Mouse (Mus musculus) gastrocnemius, postnatal 25 days (tissue): Measurements from ENCODE around the gene Gcm1. TPM values are rescaled to one million over a fixed set of nuclear protein-coding genes. Genes with fewer than 3 reads are reported as not detected.

Experiments
- DNase-seq: peaks from one replicate; pipeline ENCODE4 v3.0.0; 2022
- total RNA-seq, 2 experiments: library from RNA; stranded (reverse); gene quantifications; 1 replicate in 1 of 2; 2 replicates in 1 of 2; pipeline ENCODE4 v1.2.3; 2021

Gcm1 gene
- total RNA-seq, 2 experiments from 2014 or later, result not detected

DNA sequence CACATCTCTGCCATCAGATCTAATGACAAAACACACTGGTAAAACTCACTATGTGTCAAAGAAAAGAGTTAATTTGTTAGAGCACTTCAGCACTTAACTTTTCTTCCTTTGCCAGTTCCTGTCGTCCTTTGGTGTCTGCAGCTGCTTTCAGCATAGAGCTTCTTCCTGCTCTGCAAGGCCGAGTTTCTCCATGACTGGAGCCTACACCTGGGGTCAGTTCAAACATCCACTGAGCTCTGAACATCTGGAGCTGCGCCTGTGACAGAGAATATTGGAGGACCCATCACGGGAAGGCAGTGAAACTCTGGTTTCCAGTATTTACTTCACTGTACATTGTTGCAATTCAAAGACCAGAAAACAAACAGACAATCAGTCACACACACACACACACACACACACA lies 49.7 kb downstream of the Gcm1 start:
- no peak for DNase-seq

DNA sequence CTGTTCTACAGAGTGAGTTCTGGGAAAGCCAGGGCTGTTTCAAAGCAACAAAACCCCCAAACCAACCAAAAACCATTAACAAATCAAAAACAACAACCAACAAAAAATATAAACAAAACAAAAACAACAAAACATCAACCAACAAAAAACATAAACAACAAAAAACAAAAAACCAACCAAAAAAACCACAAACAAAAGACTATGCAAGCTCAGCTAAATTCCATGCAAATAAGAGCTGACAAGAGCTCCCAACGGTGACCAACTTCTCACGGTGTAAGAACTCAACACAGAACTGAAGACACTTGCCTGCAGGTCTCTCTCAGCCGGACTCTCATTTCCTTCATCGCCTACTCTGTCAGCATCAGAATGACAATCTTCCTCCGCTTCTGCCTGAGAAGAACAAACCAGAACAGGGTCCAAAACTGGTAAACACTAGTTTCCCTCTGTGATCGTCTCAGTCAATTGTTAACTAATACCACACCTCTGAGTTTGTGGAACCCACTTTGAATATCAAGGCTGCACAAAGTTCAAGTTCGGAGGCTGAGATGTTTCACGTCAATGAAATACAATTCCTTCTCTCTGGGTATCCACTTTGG lies 52.3 kb downstream of the Gcm1 start:
- DNase-seq, result no peak

DNA sequence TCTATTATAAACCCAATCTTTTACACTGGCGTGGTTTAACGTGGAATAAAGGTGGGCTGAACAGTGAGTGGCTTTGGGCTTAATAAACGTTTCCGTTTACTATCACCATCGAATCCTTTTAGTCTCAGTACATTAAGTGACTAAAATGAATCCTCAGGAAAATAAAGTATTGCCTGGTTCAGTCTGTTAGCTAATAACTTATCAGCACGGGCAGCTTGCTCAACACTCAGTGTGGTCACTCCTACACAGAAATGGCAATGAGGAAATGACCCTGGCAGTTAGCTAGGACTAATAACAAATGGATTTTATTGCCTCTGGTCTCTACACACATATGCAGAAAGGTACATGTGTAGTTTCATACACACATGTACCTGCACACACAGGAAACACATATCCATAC lies 53.2 kb downstream of the Gcm1 start:
- no peak for DNase-seq

DNA sequence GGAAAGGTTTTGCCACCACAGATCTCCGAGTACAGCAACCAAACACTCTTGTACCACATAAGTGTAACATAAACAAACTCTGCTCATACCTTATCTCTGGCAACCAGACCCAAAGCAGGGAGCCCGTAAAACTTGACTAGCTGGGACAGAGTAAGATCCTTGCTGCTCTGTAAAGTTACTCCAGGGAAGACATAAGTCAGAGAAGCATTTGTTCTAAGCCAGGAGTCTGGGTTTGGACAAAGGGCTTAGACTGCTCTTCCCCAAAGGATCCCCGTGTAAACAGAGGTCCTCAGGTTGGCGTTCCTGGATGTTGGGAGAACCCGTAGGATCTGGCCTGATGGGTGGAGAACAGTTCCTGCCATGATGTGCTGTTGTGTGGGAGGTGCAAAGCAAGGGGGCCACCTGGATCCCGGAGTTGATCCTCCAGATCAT lies 53.8 kb downstream of the Gcm1 start:
- no peak for DNase-seq

DNA sequence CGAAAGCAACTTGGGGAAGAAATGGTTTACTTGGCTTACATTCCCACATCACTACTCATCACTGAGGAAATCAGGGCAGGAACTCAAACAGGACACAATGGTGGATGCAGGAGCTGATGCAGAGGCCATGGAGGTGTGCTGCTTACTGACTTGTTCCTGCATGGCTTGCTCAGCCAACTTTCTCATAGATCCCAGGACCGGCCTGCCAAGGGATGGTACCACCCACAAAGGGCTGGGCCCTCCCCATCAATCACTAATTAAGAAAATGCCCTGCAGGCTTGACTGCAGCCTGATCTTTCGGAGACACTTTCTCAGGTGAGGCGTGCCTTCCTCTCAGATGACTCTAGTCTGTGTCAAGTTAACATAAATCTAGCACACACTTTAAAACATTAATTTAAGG lies 55.1 kb downstream of the Gcm1 start:
- no peak for DNase-seq

DNA sequence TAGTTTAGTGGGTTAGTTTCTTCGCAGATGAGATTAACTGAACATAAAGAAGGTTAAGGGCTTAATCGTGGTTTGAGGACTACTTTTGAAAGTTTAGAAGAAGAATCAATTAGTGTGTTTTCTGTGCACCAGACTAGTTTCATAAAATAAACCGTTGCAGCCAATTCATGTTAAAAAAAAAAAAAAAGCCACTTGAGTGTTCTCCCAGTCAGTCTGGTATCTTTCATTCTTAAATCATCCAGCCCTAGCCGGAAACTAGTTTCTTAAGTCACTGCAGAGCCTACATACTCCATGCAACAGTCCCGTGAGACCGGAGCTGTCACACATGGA lies 55.8 kb downstream of the Gcm1 start:
- DNase-seq, result no peak

DNA sequence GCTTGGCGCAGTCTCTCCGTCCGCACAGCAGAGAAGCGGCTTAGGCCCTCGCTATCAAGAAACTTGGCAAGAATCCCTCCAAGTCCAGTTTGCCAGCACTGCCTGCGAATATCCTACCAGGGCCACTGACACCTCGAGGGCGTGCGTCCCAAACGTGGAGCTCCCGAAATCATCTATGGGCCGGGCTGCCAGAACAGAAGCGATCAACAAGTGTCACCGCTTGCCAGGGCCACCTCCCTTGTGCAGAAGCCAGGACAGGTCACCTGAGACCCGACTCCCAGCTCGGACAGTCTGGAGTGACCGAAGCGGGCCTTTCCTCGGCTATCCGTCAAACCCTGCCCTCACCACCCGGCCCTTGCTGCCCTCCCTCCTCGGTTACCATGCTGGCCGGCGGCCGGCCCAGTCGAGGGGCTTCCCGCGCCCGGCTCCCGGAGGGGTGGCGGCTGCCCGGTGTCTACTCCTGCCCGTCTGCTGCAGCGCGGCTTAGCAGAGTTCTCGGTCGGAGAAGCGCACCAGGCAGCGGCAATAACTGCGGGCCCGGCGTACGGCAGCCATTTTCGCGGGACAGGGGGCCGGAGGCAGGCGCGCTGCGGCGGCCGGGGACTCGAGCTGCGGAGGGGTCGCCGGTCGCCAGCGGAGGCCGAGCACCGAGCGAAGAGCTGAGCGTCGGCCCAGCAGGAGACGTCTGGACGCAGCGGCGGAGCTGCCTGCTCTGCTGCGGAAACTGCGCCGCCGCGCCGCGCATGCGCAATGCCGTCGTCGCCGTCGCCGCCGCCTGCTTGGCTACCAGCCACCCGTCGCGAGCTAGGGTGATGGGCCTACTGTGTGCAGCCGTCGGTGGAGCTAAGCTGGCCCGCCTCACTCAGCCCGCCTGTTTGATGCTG lies 56.4 kb downstream of the Gcm1 start:
- peak; percentile 84 for DNase-seq

DNA sequence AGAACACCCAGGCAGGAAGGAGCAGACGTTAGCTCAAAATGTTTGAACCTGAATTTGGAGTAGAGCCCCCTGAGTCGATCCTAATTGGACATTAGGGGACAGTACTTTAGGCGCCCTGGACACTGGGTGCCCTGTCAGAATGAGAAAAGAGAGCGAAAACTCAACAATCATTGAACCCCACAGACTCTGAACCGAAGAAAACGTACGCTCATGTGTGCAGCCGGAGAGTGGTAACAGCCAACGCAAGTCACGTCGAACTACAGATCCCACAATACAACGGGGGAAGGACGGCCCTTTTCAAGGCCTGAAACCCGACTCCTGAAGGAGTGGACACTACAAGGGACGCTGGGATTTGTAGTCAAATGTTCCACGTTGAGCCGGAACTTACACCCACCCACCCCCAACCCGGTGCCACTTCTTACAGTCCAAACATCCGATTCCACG lies 57.1 kb downstream of the Gcm1 start, which contains the start of the genes Fbxo9 and Ick:
Fbxo9 (minus strand) TSS at position 270 of the 444 bp plus-strand sequence.
Ick (plus strand) TSS at position 397 of the 444 bp plus-strand sequence.
- peak; percentile 88 for DNase-seq

DNA sequence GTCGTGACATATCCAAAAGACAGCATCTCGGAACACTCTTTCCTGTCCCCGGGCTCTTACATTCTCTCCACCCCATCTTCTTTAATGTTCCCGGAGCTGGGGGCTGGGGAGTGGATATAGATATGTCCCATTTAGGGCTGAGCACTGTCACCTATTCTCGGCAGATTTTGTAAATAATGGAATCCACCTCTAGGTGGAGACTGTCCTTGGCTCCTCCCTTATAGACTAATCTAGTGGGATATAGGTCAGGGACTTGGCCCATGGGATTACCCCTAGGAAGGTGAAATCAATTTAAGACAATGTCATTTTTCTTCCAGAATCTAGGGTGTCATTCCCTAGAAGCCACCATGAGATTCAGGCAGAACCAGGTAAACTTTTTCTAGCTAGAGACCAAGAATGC lies 57.9 kb downstream of the Gcm1 start:
- DNase-seq, result no peak

DNA sequence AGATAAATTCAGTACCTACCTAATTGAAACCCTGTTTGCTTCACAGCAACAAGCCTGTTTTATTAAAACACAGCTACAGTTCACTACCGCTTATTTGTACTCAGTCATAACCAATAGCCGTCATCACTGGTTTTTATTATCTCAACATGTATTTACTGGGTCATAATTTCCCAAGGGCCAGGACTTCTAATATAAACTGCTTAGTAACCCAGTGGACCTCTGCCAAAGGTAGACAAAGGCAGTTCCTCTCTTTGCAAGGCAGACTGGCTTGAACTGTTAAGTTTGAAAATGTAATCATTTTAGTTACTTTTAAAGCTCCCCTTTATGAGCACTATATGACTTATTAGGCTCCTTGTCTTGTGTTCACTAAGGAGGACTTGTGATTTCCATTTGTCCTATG lies 59.7 kb downstream of the Gcm1 start:
- DNase-seq, result no peak

DNA sequence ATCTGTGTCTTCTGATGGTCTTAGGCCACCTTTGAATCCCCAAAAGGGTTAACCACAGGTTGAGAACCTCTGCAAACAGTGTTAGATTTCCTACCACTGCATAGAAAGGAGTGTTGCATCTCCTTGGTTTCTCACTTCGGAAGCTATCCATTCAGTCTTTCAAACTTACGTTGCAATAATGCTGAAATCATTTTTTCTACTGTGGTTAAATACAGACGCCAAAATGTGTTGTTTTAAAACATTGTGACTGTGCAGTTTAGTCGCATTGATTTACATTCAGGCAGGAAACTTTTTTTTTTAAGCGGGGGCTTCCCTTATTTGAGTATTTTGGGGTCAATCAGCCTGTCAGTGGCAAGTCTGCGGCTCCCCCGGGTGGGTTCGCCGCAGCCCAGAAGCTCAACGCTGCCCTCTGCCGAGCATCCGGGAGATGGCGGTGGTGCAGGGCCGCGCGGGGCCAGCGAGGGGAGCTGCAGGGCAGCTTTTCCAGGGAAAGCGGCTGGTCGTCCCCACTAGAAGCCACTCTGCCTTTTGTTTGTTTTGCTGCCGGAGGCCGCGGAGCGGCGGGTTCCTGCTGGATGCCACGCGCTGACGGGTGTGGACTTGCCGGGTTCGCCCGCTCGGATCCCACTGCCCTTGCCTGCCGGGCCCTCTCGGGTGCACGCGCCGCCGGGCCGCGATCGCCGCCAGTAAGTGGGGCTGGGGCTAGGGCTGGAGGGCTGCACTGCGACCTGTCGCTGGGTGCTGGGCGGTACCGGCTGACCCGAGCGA lies 61.2 kb downstream of the Gcm1 start:
- peak; percentile 90 for DNase-seq

DNA sequence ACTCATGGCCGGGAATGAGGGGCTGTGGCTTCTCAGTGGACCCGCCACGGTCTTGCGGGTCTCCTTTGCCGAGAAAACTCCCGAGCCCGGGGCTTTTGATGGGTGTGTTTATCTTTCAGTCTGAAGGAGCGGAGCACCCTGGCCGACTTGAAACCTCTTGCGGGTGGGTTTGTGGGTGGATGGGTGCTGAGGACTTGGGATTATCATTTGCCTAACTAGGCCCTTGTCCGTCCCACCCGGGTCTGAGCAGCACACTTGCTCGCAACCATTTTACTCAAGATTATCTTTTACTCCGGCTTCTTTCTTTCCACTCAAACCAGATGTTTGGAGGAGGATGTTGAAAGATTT lies 61.8 kb downstream of the Gcm1 start:
- DNase-seq, result no peak

Other genes starting within 250 kb of the Gcm1 start
- 10 to 100 TPM in 1 of 2 experiments, 1 to 10 TPM in 1; 9.3 to 11.8 TPM for gene Elovl5, start 134.6 kb upstream of the Gcm1 start, total RNA-seq
- 10 to 100 TPM; 47.3 to 56.5 TPM for gene Fbxo9, start 57.1 kb downstream of the Gcm1 start, total RNA-seq
- 1 to 10 TPM; 6.3 to 7.2 TPM for gene Ick, start 57.3 kb downstream of the Gcm1 start, total RNA-seq
- 10 to 100 TPM; 12.1 to 13.1 TPM for gene Gsta4, start 130.8 kb downstream of the Gcm1 start, total RNA-seq
- not detected for gene Gsta1, start 178.7 kb downstream of the Gcm1 start, total RNA-seq
- not detected for gene Gm3776, start 205.2 kb downstream of the Gcm1 start, total RNA-seq
- not detected for gene Gm10639, start 238.0 kb downstream of the Gcm1 start, total RNA-seq